Mouse (Mus musculus): ENCODE results near the gene Kdf1. TPM values are rescaled to one million over a fixed set of nuclear protein-coding genes. Genes with fewer than 3 reads are reported as not detected.
A peak's percentile ranks its signal among the peaks of the same experiment; 100 is the strongest.

Kdf1 gene
- polyA plus RNA-seq, 1 experiment from 2014 or later, result 33.7 TPM

- H3K27me3 ChIP-seq (ENCODE audit: control insufficient read depth, insufficient read depth, low read length), result peaks cover 10% of the 10 kb centered on the region
- H3K4me3 ChIP-seq (replicated peaks; ENCODE audit: low read length), result no peak overlapping the region
- H3K9ac ChIP-seq (ENCODE audit: low read length), result no peak overlapping the region
- no peak overlapping the region for H3K4me2 ChIP-seq (ENCODE audit: low read depth, low read length)
- H3K9me3 ChIP-seq (replicated peaks; ENCODE audit: control insufficient read depth, low read length), result no peaks in the 10 kb centered on the region
- H3K27ac ChIP-seq (ENCODE audit: low read length), result no peak overlapping the region
- ATAC-seq (ENCODE audit: insufficient read depth, low FRiP score), result no peak
- no peaks in the 10 kb centered on the region for H3K36me3 ChIP-seq (ENCODE audit: control insufficient read depth, insufficient read depth, low read length)
- WGBS, result 81% methylated on average over 3 of the region's 3 CpGs
- H3K4me1 ChIP-seq (ENCODE audit: control insufficient read depth, insufficient read depth, low read length), result peaks cover 22% of the 10 kb centered on the region
Observed at GRCm38 (mm10) chr4:133482479-133482878, 36.3 kb upstream of the Kdf1 start.

- peak overlapping the region; percentile 58 for H3K9ac ChIP-seq (ENCODE audit: low read length)
- peak overlapping the region; percentile 13; the same call in 1 of the 2 replicates for H3K4me3 ChIP-seq (replicated peaks; ENCODE audit: low read length)
- 10% methylated on average over 22 of the region's 22 CpGs for WGBS
- peak overlapping the region; percentile 44 for H3K4me2 ChIP-seq (ENCODE audit: low read depth, low read length)
- H3K4me1 ChIP-seq (ENCODE audit: control insufficient read depth, insufficient read depth, low read length), result peaks cover 24% of the 10 kb centered on the region
- no peaks in the 10 kb centered on the region for H3K9me3 ChIP-seq (replicated peaks; ENCODE audit: control insufficient read depth, low read length)
- no peaks in the 10 kb centered on the region for H3K36me3 ChIP-seq (ENCODE audit: control insufficient read depth, insufficient read depth, low read length)
- ATAC-seq (ENCODE audit: insufficient read depth, low FRiP score), result 0 out of 2 replicates have a peak, but pooled peaks have one; percentile 6
- H3K27ac ChIP-seq (ENCODE audit: low read length), result peak overlapping the region; percentile 81
- H3K27me3 ChIP-seq (ENCODE audit: control insufficient read depth, insufficient read depth, low read length), result peaks cover 10% of the 10 kb centered on the region
Observed at GRCm38 (mm10) chr4:133484266-133485025, 34.3 kb upstream of the Kdf1 start.

- Histone ChIP-seq H3K36me3 (ENCODE audit: control insufficient read depth, insufficient read depth, low read length) (no peaks in the 10 kb centered on the region), H3K4me3 (replicated peaks; ENCODE audit: low read length) (no peak overlapping the region), H3K4me1 (ENCODE audit: control insufficient read depth, insufficient read depth, low read length) (peaks cover 16% of the 10 kb centered on the region), H3K9ac (ENCODE audit: low read length) (no peak overlapping the region), H3K27me3 (ENCODE audit: control insufficient read depth, insufficient read depth, low read length) (peaks cover 2% of the 10 kb centered on the region), H3K9me3 (replicated peaks; ENCODE audit: control insufficient read depth, low read length) (no peaks in the 10 kb centered on the region), H3K4me2 (ENCODE audit: low read depth, low read length) (no peak overlapping the region), H3K27ac (ENCODE audit: low read length) (no peak overlapping the region)
- ATAC-seq (ENCODE audit: insufficient read depth, low FRiP score), result no peak
- 81% methylated on average over 28 of the region's 28 CpGs for WGBS
Observed at GRCm38 (mm10) chr4:133485691-133486425, 32.9 kb upstream of the Kdf1 start.

GRCm38 (mm10) chr4:133486673-133487357, 31.9 kb upstream of the Kdf1 start:
- Histone ChIP-seq H3K4me3 (replicated peaks; ENCODE audit: low read length) (no peak overlapping the region), H3K4me1 (ENCODE audit: control insufficient read depth, insufficient read depth, low read length) (peaks cover 17% of the 10 kb centered on the region), H3K27ac (ENCODE audit: low read length) (no peak overlapping the region), H3K9ac (ENCODE audit: low read length) (no peak overlapping the region), H3K9me3 (replicated peaks; ENCODE audit: control insufficient read depth, low read length) (no peaks in the 10 kb centered on the region), H3K4me2 (ENCODE audit: low read depth, low read length) (no peak overlapping the region), H3K27me3 (ENCODE audit: control insufficient read depth, insufficient read depth, low read length) (no peaks in the 10 kb centered on the region; the same call in 1 of the 2 replicates), H3K36me3 (ENCODE audit: control insufficient read depth, insufficient read depth, low read length) (no peaks in the 10 kb centered on the region)
- ATAC-seq (ENCODE audit: insufficient read depth, low FRiP score), result no peak
- 95% methylated on average over 26 of the region's 26 CpGs for WGBS

- Histone ChIP-seq H3K4me2 (ENCODE audit: low read depth, low read length) (no peak overlapping the region), H3K27ac (ENCODE audit: low read length) (peak overlapping the region; percentile 79), H3K36me3 (ENCODE audit: control insufficient read depth, insufficient read depth, low read length) (no peaks in the 10 kb centered on the region), H3K4me1 (ENCODE audit: control insufficient read depth, insufficient read depth, low read length) (peaks cover 21% of the 10 kb centered on the region), H3K4me3 (replicated peaks; ENCODE audit: low read length) (no peak overlapping the region), H3K27me3 (ENCODE audit: control insufficient read depth, insufficient read depth, low read length) (no peaks in the 10 kb centered on the region), H3K9me3 (replicated peaks; ENCODE audit: control insufficient read depth, low read length) (no peaks in the 10 kb centered on the region), H3K9ac (ENCODE audit: low read length) (no peak overlapping the region)
- WGBS, result 68% methylated on average over 20 of the region's 20 CpGs
- peak; percentile 63; the same call in 1 of the 2 replicates for ATAC-seq (ENCODE audit: insufficient read depth, low FRiP score)
Observed at GRCm38 (mm10) chr4:133488619-133489392, 30.0 kb upstream of the Kdf1 start.

GRCm38 (mm10) chr4:133489489-133490245, 29.1 kb upstream of the Kdf1 start:
- 57% methylated on average over 4 of the region's 4 CpGs for WGBS
- Histone ChIP-seq H3K4me1 (ENCODE audit: control insufficient read depth, insufficient read depth, low read length) (peaks cover 17% of the 10 kb centered on the region), H3K27ac (ENCODE audit: low read length) (peak overlapping the region; percentile 79), H3K36me3 (ENCODE audit: control insufficient read depth, insufficient read depth, low read length) (no peaks in the 10 kb centered on the region), H3K9me3 (replicated peaks; ENCODE audit: control insufficient read depth, low read length) (no peaks in the 10 kb centered on the region), H3K27me3 (ENCODE audit: control insufficient read depth, insufficient read depth, low read length) (no peaks in the 10 kb centered on the region), H3K4me2 (ENCODE audit: low read depth, low read length) (no peak overlapping the region), H3K9ac (ENCODE audit: low read length) (no peak overlapping the region), H3K4me3 (replicated peaks; ENCODE audit: low read length) (no peak overlapping the region)
- ATAC-seq (ENCODE audit: insufficient read depth, low FRiP score), result peak; percentile 22; the same call in 1 of the 2 replicates

GRCm38 (mm10) chr4:133491800-133492199, 27.0 kb upstream of the Kdf1 start:
- Histone ChIP-seq H3K36me3 (ENCODE audit: control insufficient read depth, insufficient read depth, low read length) (no peaks in the 10 kb centered on the region), H3K4me2 (ENCODE audit: low read depth, low read length) (no peak overlapping the region), H3K4me3 (replicated peaks; ENCODE audit: low read length) (no peak overlapping the region), H3K9ac (ENCODE audit: low read length) (no peak overlapping the region; the same call in 1 of the 2 replicates), H3K4me1 (ENCODE audit: control insufficient read depth, insufficient read depth, low read length) (peaks cover 17% of the 10 kb centered on the region), H3K9me3 (replicated peaks; ENCODE audit: control insufficient read depth, low read length) (no peaks in the 10 kb centered on the region), H3K27me3 (ENCODE audit: control insufficient read depth, insufficient read depth, low read length) (peaks cover 21% of the 10 kb centered on the region), H3K27ac (ENCODE audit: low read length) (no peak overlapping the region)
- no peak for ATAC-seq (ENCODE audit: insufficient read depth, low FRiP score)
- WGBS, result 28% methylated on average over 10 of the region's 10 CpGs

- Histone ChIP-seq H3K9ac (ENCODE audit: low read length) (peak overlapping the region; percentile 52), H3K36me3 (ENCODE audit: control insufficient read depth, insufficient read depth, low read length) (no peaks in the 10 kb centered on the region), H3K27me3 (ENCODE audit: control insufficient read depth, insufficient read depth, low read length) (peaks cover 40% of the 10 kb centered on the region), H3K4me3 (replicated peaks; ENCODE audit: low read length) (peak overlapping the region; percentile 40), H3K9me3 (replicated peaks; ENCODE audit: control insufficient read depth, low read length) (no peaks in the 10 kb centered on the region), H3K4me2 (ENCODE audit: low read depth, low read length) (peak overlapping the region; percentile 62), H3K27ac (ENCODE audit: low read length) (peak overlapping the region; percentile 69), H3K4me1 (ENCODE audit: control insufficient read depth, insufficient read depth, low read length) (peaks cover 27% of the 10 kb centered on the region)
- no peak for ATAC-seq (ENCODE audit: insufficient read depth, low FRiP score)
- WGBS, result 20% methylated on average over 10 of the region's 12 CpGs
Observed at GRCm38 (mm10) chr4:133493895-133494294, 24.9 kb upstream of the Kdf1 start.
